Mouse (Mus musculus) hematopoietic stem cell, adult 5-6 weeks (primary cell): Measurements from ENCODE around the gene Reg3a. TPM values are rescaled to one million over a fixed set of nuclear protein-coding genes. Genes with fewer than 3 reads are reported as not detected.
"Not testable (repeated sequence)": the region's sequence is repeated elsewhere in the genome, so short reads cannot be mapped to it uniquely, and the experiment has no call there.

ENCODE experiments used
- ATAC-seq, 2 experiments: fragments of 125-278 bp in 1 of 2; replicated peaks in 1 of 2; 2 replicates each; pipeline ENCODE4 v1.8.0; 2016 to 2017; ENCODE audit warnings: inconsistent platforms in 2 of 2, mild to moderate bottlenecking in 2 of 2, moderate number of reproducible peaks in 2 of 2, low read depth in 1 of 2, moderate TSS enrichment in 1 of 2; ENCODE audit not compliant: low FRiP score in 2 of 2, poor library complexity in 2 of 2, severe bottlenecking in 2 of 2, insufficient read depth in 1 of 2, low TSS enrichment in 1 of 2
- total RNA-seq: library from RNA; stranded (forward); fragments of 172-1452, 232-1000 nt; gene quantifications from 2 replicates; pipeline ENCODE4 v1.2.3, GENCODE M21; 2017

Gene Reg3a
- not detected in 2 replicates for total RNA-seq

- ATAC-seq, result no peak
Observed at GRCm38 (mm10) chr6:78380409-78380808, at the start of gene Reg3a. Gene Reg3a (plus strand): TSS chr6:78380709.

- ATAC-seq, result no peak
Observed at GRCm38 (mm10) chr6:78331919-78332569, 48.5 kb upstream of the Reg3a start.

- ATAC-seq, result no peak
Observed at GRCm38 (mm10) chr6:78340296-78340695, 40.2 kb upstream of the Reg3a start.

GRCm38 (mm10) chr6:78341689-78342088, 38.8 kb upstream of the Reg3a start:
- no peak for ATAC-seq

DNA sequence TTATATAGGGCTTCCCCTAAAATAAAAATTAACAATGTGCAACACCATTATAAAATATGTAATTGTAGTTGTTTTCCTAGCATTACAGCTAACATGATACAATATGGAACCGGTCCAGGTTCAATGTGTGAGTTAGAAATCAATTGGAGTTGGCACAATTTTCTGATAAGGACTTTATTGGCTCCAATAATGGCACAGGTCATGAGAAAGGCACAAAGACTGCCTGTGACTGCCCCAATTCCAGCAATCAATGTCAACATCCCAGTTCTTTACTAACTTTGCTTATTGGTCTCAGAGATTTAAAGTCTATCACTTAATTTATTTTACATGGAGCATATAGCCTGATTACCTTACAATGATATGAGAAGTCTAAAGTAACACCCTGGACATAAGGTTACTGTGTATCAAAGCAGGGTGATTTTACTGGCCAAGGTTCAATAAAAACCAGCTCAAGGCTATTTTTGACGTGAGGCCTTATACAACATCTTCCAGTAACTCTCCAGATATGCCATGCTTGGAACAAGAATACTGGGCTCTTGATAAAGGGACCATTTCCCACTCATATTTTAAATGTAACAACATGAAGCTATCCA, 18.4 kb upstream of the Reg3a start:
- no peak for ATAC-seq

DNA sequence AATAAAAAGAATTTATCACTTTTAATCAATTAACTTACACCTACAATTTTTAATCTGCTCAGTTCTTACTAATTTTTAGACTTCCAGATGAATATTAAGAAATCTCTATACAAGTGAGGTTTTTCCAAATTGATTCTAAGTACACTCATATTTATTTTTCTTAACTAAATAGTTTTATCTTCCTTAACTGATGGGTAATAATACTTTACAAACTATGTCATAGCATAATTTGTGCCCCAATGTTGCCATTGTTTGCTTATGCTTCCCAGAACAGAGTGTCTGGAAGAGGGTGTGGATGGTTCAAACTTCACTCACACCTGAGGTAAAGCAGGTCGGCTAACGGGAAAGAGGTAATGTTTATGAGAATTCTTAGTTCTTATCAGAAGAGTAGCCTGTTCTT, 10.2 kb upstream of the Reg3a start, which contains the start of gene Reg3b:
Gene Reg3b, plus strand, starts transcription at position 301 of the 400 bp plus-strand sequence.
- ATAC-seq, result no peak

GRCm38 (mm10) chr6:78378765-78379164, 1.7 kb upstream of the Reg3a start, which contains the start of gene Reg3d:
Gene Reg3d (minus strand): TSS chr6:78378865.
- ATAC-seq, result no peak

- no peak for ATAC-seq
Observed at GRCm38 (mm10) chr6:78385609-78386008, 5.1 kb downstream of the Reg3a start.

GRCm38 (mm10) chr6:78395323-78395722, 14.8 kb downstream of the Reg3a start, which contains the start of gene Reg2:
Gene Reg2 (plus strand): TSS chr6:78395623.
- ATAC-seq, result not testable (repeated sequence)

DNA sequence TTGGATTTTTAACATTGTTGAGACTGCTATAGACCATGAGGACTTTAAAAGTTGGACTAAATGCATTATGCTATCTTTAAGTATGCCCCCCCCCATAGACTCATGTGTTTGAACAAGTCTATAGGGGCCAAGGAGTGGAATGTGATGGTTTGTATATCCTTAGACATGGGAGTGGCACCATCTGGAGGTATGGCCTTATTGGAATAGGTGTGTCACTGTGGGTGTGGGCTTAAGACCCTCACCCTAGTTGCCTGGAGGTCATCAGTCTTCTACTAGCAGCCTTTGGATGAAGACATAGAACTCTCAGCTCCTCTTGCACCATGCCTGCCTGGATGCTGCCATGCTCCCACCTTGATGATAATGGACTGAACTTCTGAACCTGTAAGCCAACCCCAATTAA, 41.9 kb downstream of the Reg3a start, which contains the start of gene Reg1:
Gene Reg1, plus strand, starts transcription at position 301 of the 400 bp plus-strand sequence.
- not testable (repeated sequence) for ATAC-seq

DNA sequence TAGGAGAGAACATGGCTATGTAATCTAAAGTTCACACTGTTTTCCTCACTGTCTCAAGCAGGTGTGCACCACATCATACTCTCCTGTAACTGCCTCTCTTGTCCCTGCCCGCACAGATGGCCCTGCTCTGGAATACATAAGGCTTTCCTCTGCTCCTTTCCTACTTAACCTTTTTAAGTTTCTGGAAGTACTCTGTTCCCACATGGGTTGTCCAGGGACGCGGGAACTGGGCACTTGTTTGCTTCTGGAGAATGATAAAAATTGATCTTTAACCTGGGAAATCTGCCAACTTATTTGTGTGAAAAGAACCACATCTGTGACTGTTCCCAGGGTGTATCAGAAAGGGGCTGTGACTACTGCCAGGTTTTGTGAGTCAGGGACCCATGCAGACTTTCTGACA, 45.0 kb downstream of the Reg3a start:
- ATAC-seq, result no peak

Other genes starting within 250 kb of the Reg3a start
- gene Reg3b, start 10.1 kb upstream of the Reg3a start, total RNA-seq, result not detected in 2 replicates
- gene Reg3d, start 1.8 kb upstream of the Reg3a start, total RNA-seq, result not detected in 2 replicates
- gene Reg2, start 14.9 kb downstream of the Reg3a start, total RNA-seq, result not detected in 2 replicates
- not detected in 2 replicates for gene Reg1, start 42.0 kb downstream of the Reg3a start, total RNA-seq
- not detected in 2 replicates for gene Reg3g, start 88.2 kb downstream of the Reg3a start, total RNA-seq